Mouse (Mus musculus): ENCODE measurements around the gene Hras. TPM values are rescaled to one million over a fixed set of nuclear protein-coding genes. Genes with fewer than 3 reads are reported as not detected.

The Hras gene
- total RNA-seq, 2 experiments from 2014 or later = 204 to 208 TPM

Small RNA genes within 50 kb of the gene (microRNA-seq; reads per million reads assigned to microRNA genes)
- gene Mir210 = 110 to 127 reads per million in 2 experiments

Other genes with a start within 250 kb of the Hras start
- not detected for gene Ifitm5, start 243.7 kb downstream of the Hras start, total RNA-seq (2021)
- gene Gm45717, start 238.1 kb downstream of the Hras start, total RNA-seq (2021) = not detected
- 10 to 100 TPM; 15.1 to 20.8 TPM for gene Ifitm2, start 238.0 kb downstream of the Hras start, total RNA-seq (2021)
- gene Ifitm1, start 226.8 kb downstream of the Hras start, total RNA-seq (2021) = 1 to 10 TPM; 3.3 to 6.3 TPM
- gene Ifitm3, start 183.2 kb downstream of the Hras start, total RNA-seq (2021) = 10 to 100 TPM in 1 of 2 experiments, 1 to 10 TPM in 1; 6.9 to 13.0 TPM
- gene Ifitm6, start 176.1 kb downstream of the Hras start, total RNA-seq (2021) = not detected
- not detected for gene Gm17387, start 164.9 kb downstream of the Hras start, total RNA-seq (2021)
- 10 to 100 TPM; 90.0 to 97.9 TPM for gene B4galnt4, start 132.9 kb downstream of the Hras start, total RNA-seq (2021)
- not detected for gene Pkp3, start 115.8 kb downstream of the Hras start, total RNA-seq (2021)
- 1 to 10 TPM; 2.3 to 3.0 TPM for gene Sigirr, start 93.4 kb downstream of the Hras start, total RNA-seq (2021)
- not detected for gene Ano9, start 76.2 kb downstream of the Hras start, total RNA-seq (2021)
- 10 to 100 TPM; 67.8 to 71.3 TPM for gene Ptdss2, start 71.6 kb downstream of the Hras start, total RNA-seq (2021)
- gene Rnh1, start 21.1 kb downstream of the Hras start, total RNA-seq (2021) = 10 to 100 TPM; 26.8 to 34.3 TPM
- 1 to 10 TPM; 4.9 to 6.7 TPM for gene Lrrc56, start 152 bp upstream of the Hras start, total RNA-seq (2021)
- gene Lmntd2, start 20.1 kb upstream of the Hras start, total RNA-seq (2021) = not detected
- 1 to 10 TPM in 1 of 2 experiments, under 1 TPM in 1; 0.83 to 1.2 TPM for gene Rassf7, start 21.9 kb upstream of the Hras start, total RNA-seq (2021)
- gene Phrf1, start 34.8 kb upstream of the Hras start, total RNA-seq (2021) = 10 to 100 TPM; 66.9 to 77.2 TPM
- gene Irf7, start 72.5 kb upstream of the Hras start, total RNA-seq (2021) = 1 to 10 TPM in 1 of 2 experiments, under 1 TPM in 1; 0.46 to 1.3 TPM
- gene Cdhr5, start 82.8 kb upstream of the Hras start, total RNA-seq (2021) = not detected
- not detected for gene Sct, start 85.1 kb upstream of the Hras start, total RNA-seq (2021)
- under 1 TPM; 0.31 to 0.32 TPM for gene Drd4, start 98.0 kb upstream of the Hras start, total RNA-seq (2021)
- gene Deaf1, start 133.7 kb upstream of the Hras start, total RNA-seq (2021) = 100 to 1,000 TPM; 180 to 199 TPM
- gene Tmem80, start 133.7 kb upstream of the Hras start, total RNA-seq (2021) = 10 to 100 TPM; 30.2 to 30.8 TPM
- 1 to 10 TPM; 5.5 to 7.8 TPM for gene Eps8l2, start 144.9 kb upstream of the Hras start, total RNA-seq (2021)
- 100 to 1,000 TPM; 129 to 140 TPM for gene Taldo1, start 198.2 kb upstream of the Hras start, total RNA-seq (2021)
- 10 to 100 TPM; 37.4 to 37.6 TPM for gene Gatd1, start 220.1 kb upstream of the Hras start, total RNA-seq (2021)
- gene Cend1, start 235.5 kb upstream of the Hras start, total RNA-seq (2021) = 100 to 1,000 TPM; 332 to 341 TPM
- 100 to 1,000 TPM; 366 to 390 TPM for gene Slc25a22, start 243.9 kb upstream of the Hras start, total RNA-seq (2021)